Mouse (Mus musculus) T-helper 17 cell (primary cell): ENCODE data around the gene Snx10.

ENCODE experiments used
- in situ Hi-C, 2 experiments: fragments of 300-600 bp; cut with MboI, MseI; formaldehyde crosslinking; loops; 1 replicate in 1 of 2; 2 replicates in 1 of 2; pipeline ENCODE4 v1.15.1; 2025; ENCODE audit warnings: high pct_unique_total_duplicates in 2 of 2

The Snx10 gene

GRCm38 (mm10) chr6:51633663-51634362 is 110.1 kb downstream of the Snx10 start:
- in situ Hi-C loops = no loop called here

GRCm38 (mm10) chr6:51636019-51636568 is 112.4 kb downstream of the Snx10 start:
- in situ Hi-C loops = no loop called here
